ENCODE assay signal across 8 mouse cellular contexts in the genomic region with DNA sequence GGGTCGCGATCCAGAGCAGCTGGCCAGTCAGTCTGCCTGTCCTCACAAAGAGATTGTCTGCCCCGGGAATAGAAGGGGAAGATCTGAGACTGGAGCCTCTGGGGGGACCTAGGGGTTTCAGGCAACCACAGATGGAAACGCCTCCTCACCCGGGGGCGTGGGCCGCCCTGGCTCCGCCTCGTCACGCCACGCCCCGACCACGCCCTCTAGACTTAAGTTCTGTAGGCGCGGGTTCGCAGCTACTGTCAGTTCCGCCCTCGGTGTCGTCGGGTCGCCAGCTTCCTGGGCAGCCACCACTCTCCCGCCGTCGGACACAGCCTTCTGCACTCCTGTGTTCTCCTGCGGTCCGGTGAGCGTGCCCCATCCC. TPM values are rescaled to one million over a fixed set of nuclear protein-coding genes. Genes with fewer than 3 reads are reported as not detected.
A peak's percentile ranks its signal among the peaks of the same experiment; 100 is the strongest.
DNase-seq lines count a peak whose midpoint lies in the region; ATAC-seq and TF ChIP-seq lines count a peak whose summit lies in the region.

A gene (plus strand): TSS at position 221 of the 367 bp plus-strand sequence.

- no peaks in the 10 kb centered on the region for H3K9me3 ChIP-seq in forebrain, embryonic 12.5 days
- H3K9me3 ChIP-seq in liver, embryonic 16.5 days (replicated peaks; ENCODE audit: control insufficient read depth, low read length), result no peaks in the 10 kb centered on the region
- no peaks in the 10 kb centered on the region for H3K9me3 ChIP-seq in neural tube, embryonic 11.5 days (ENCODE audit: control insufficient read depth, low read length)

- no peak for TF ChIP-seq CTCF in testis, adult 2 months (IDR thresholded peaks at IDR 0.05; ENCODE audit: control insufficient read depth, insufficient read depth, insufficient replicate concordance, low read depth, low read length)

- peak within 1 kb of the TSS; percentile 13; the same call in 1 of the 2 replicates for H3K27ac ChIP-seq in forebrain, embryonic 12.5 days
- peak within 1 kb of the TSS; percentile 93 for H3K27ac ChIP-seq in liver, embryonic 16.5 days (ENCODE audit: low read length)
- H3K27ac ChIP-seq in neural tube, embryonic 11.5 days (ENCODE audit: low read depth, low read length), result peak within 1 kb of the TSS; percentile 14; the same call in 1 of the 2 replicates
- H3K27ac ChIP-seq in testis, adult 2 months (ENCODE audit: control insufficient read depth, insufficient read depth, low read depth, low read length), result peak within 1 kb of the TSS; percentile 78

- H3K27me3 ChIP-seq in forebrain, embryonic 12.5 days, result peaks cover 26% of the 10 kb centered on the region
- H3K27me3 ChIP-seq in liver, embryonic 16.5 days (ENCODE audit: control insufficient read depth, insufficient read depth, low read depth, low read length), result no peaks in the 10 kb centered on the region
- H3K27me3 ChIP-seq in neural tube, embryonic 11.5 days (ENCODE audit: control insufficient read depth, insufficient read depth, low read length), result no peaks in the 10 kb centered on the region
- no peaks in the 10 kb centered on the region; the same call in 1 of the 2 replicates for H3K27me3 ChIP-seq in testis, adult 2 months (ENCODE audit: control insufficient read depth, insufficient read depth, low read length)

- H3K9ac ChIP-seq in forebrain, embryonic 12.5 days, result peak within 1 kb of the TSS; percentile 54
- H3K9ac ChIP-seq in liver, embryonic 16.5 days (ENCODE audit: low read depth, low read length), result peak within 1 kb of the TSS; percentile 97
- H3K9ac ChIP-seq in neural tube, embryonic 11.5 days (ENCODE audit: low read length), result peak within 1 kb of the TSS; percentile 53

- peak within 1 kb of the TSS; percentile 85 for H3K4me2 ChIP-seq in forebrain, embryonic 12.5 days
- peak within 1 kb of the TSS; percentile 77 for H3K4me2 ChIP-seq in liver, embryonic 16.5 days (ENCODE audit: low read depth, low read length)
- H3K4me2 ChIP-seq in neural tube, embryonic 11.5 days (ENCODE audit: low read depth), result peak within 1 kb of the TSS; percentile 90

- 1% methylated on average over 27 of the region's 27 CpGs for WGBS in forebrain, embryonic 12.5 days
- under 1% methylated on average over 27 of the region's 27 CpGs for WGBS in large intestine, adult 2 months
- under 1% methylated on average over 27 of the region's 27 CpGs for WGBS in liver, embryonic 16.5 days (ENCODE audit: insufficient replicate concordance)
- WGBS in neural tube, embryonic 11.5 days, result 1% methylated on average over 18 of the region's 27 CpGs

- peak within 1 kb of the TSS; percentile 47 for H3K4me3 ChIP-seq in forebrain, embryonic 12.5 days (replicated peaks)
- peak within 1 kb of the TSS; percentile 92 for H3K4me3 ChIP-seq in liver, embryonic 16.5 days (ENCODE audit: low read depth, low read length)
- peak within 1 kb of the TSS; percentile 38 for H3K4me3 ChIP-seq in neural tube, embryonic 11.5 days (ENCODE audit: low read depth, low read length)
- peak within 1 kb of the TSS; percentile 77 for H3K4me3 ChIP-seq in testis, adult 2 months (ENCODE audit: control insufficient read depth, low read depth, low read length)

- DNase-seq in CD4-positive helper T cell, adult 2 months (ENCODE audit: low read depth, low spot score), result peak; percentile 95
- DNase-seq in adrenal gland, postnatal 14 days, result peak; percentile 92
- peak; percentile 88 to 90 for DNase-seq in heart, postnatal 14 days
- peak; percentile 76 for DNase-seq in large intestine, adult 2 months (ENCODE audit: low read depth, low spot score)
- peak; percentile 81 for DNase-seq in neural tube, embryonic 11.5 days (ENCODE audit: low spot score)

- intact Hi-C loops in heart, postnatal 14 days (cut with DNase I), result loop anchor here (2.0 kb wide), 2 partner anchors 28 to 64 kb away; no protein-coding TSS in a partner anchor

- TF ChIP-seq POLR2A in testis, adult 2 months (IDR thresholded peaks at IDR 0.05; ENCODE audit: control insufficient read depth, low read depth, low read length), result peak; percentile 86

- H3K4me1 ChIP-seq in forebrain, embryonic 12.5 days, result peaks cover 41% of the 10 kb centered on the region
- peaks cover 39% of the 10 kb centered on the region for H3K4me1 ChIP-seq in liver, embryonic 16.5 days (ENCODE audit: control insufficient read depth, low read depth, low read length)
- H3K4me1 ChIP-seq in neural tube, embryonic 11.5 days (ENCODE audit: control insufficient read depth, insufficient read depth, low read length), result peaks cover 20% of the 10 kb centered on the region
- H3K4me1 ChIP-seq in testis, adult 2 months (ENCODE audit: control insufficient read depth, insufficient read depth, low read length), result peaks cover 14% of the 10 kb centered on the region

- H3K36me3 ChIP-seq in forebrain, embryonic 12.5 days (replicated peaks), result peaks cover 7% of the 10 kb centered on the region; the same call in 1 of the 2 replicates
- H3K36me3 ChIP-seq in liver, embryonic 16.5 days (ENCODE audit: control insufficient read depth, insufficient read depth), result peaks cover 35% of the 10 kb centered on the region
- H3K36me3 ChIP-seq in neural tube, embryonic 11.5 days (ENCODE audit: control insufficient read depth, insufficient read depth, low read length), result no peaks in the 10 kb centered on the region
- no peaks in the 10 kb centered on the region for H3K36me3 ChIP-seq in testis, adult 2 months (ENCODE audit: control insufficient read depth, insufficient read depth, low read length)

- peak; percentile 37 for ATAC-seq in forebrain, embryonic 12.5 days (ENCODE audit: low FRiP score)
- ATAC-seq in liver, embryonic 16.5 days (ENCODE audit: low read depth), result peak; percentile 88
- peak; percentile 52 for ATAC-seq in neural tube, embryonic 11.5 days (ENCODE audit: insufficient read depth, low FRiP score, low TSS enrichment)

RNA-seq across cellular contexts. Expression of the gene that starts here (rescaled TPM):
- total RNA-seq in adrenal gland, postnatal 14 days (2021), result 355 and 500 TPM in 2 replicates
- 83.8 and 93.1 TPM in 2 replicates for polyA plus RNA-seq in forebrain, embryonic 12.5 days (2016; fragmentation: Nextera tagmentation; extraction: Ambion mirVana)
- 100 to 1,000 TPM; 781 to 850 TPM for total RNA-seq in heart, postnatal 14 days (2021)
- polyA plus RNA-seq in large intestine, adult 2 months (2012; rRNA removed), result 550 and 651 TPM in 2 replicates
- polyA plus RNA-seq in liver, embryonic 16.5 days (2015; fragmentation: Nextera tagmentation; extraction: Ambion mirVana), result 722 and 766 TPM in 2 replicates
- 88.8 and 95.4 TPM in 2 replicates for polyA plus RNA-seq in neural tube, embryonic 11.5 days (2014; fragmentation: Nextera tagmentation; extraction: Ambion mirVana)
- 42.2 and 53.2 TPM in 2 replicates for polyA plus RNA-seq in testis, adult 2 months (2012; rRNA removed)

Comparison
In these comparisons a context has a peak if more than half of its experiments do, and no peak if none do; other contexts are left out.
1. Peak in every context shown above with its lines: DNase-seq, ATAC-seq, H3K4me3 ChIP-seq and H3K27ac ChIP-seq.
2. ATAC-seq: peak in every context shown above with its lines; median percentile 88 in liver, embryonic 16.5 days; 52 in neural tube, embryonic 11.5 days; 37 in forebrain, embryonic 12.5 days.
3. H3K27ac ChIP-seq: peak in every context shown above with its lines; median percentile 93 in liver, embryonic 16.5 days; 78 in testis, adult 2 months; 14 in neural tube, embryonic 11.5 days; 13 in forebrain, embryonic 12.5 days.
4. H3K4me3 ChIP-seq: peak in every context shown above with its lines; median percentile 92 in liver, embryonic 16.5 days; 77 in testis, adult 2 months; 47 in forebrain, embryonic 12.5 days; 38 in neural tube, embryonic 11.5 days.